Mouse (Mus musculus) CD4-positive, CD25-positive, alpha-beta regulatory T cell, adult 4 months (primary cell): ENCODE data around the gene Bbip1. TPM values are rescaled to one million over a fixed set of nuclear protein-coding genes. Genes with fewer than 3 reads are reported as not detected.
"Not testable (repeated sequence)": the region's sequence is repeated elsewhere in the genome, so short reads cannot be mapped to it uniquely, and the experiment has no call there.

ENCODE experiments used
- ATAC-seq: one replicate; pipeline ENCODE4 v1.8.0; 2017
- polyA plus RNA-seq, 2 experiments: library from polyadenylated mRNA; unstranded; fragments of 100-300 nt; shearing (Covaris generic); gene quantifications; one replicate each; pipeline ENCODE4 v1.2.1; 2017

The Bbip1 gene
- polyA plus RNA-seq, 2 experiments from 2014 or later = 101 to 113 TPM

- not testable (repeated sequence) for ATAC-seq
Measured at GRCm38 (mm10) chr19:53921996-53922395, 22.4 kb downstream of the Bbip1 start.

- ATAC-seq = no peak
Measured at GRCm38 (mm10) chr19:53919541-53919940, 24.9 kb downstream of the Bbip1 start.

GRCm38 (mm10) chr19:53914950-53915349 is 29.5 kb downstream of the Bbip1 start:
- ATAC-seq = no peak

GRCm38 (mm10) chr19:53906703-53907070 is 37.7 kb downstream of the Bbip1 start:
- not testable (repeated sequence) for ATAC-seq

GRCm38 (mm10) chr19:53906033-53906702 is 38.3 kb downstream of the Bbip1 start:
- ATAC-seq = peak; percentile 29

- no peak for ATAC-seq
Measured at GRCm38 (mm10) chr19:53904833-53905480, 39.5 kb downstream of the Bbip1 start.

GRCm38 (mm10) chr19:53903507-53904321 is 40.7 kb downstream of the Bbip1 start:
- peak; percentile 14 for ATAC-seq

GRCm38 (mm10) chr19:53902739-53903487 is 41.5 kb downstream of the Bbip1 start:
- ATAC-seq = peak; percentile 71

GRCm38 (mm10) chr19:53901931-53902738 is 42.3 kb downstream of the Bbip1 start:
- peak; percentile 17 for ATAC-seq

- peak; percentile 60 for ATAC-seq
Measured at GRCm38 (mm10) chr19:53899941-53900610, 44.4 kb downstream of the Bbip1 start.

- ATAC-seq = peak; percentile 19
Measured at GRCm38 (mm10) chr19:53898970-53899900, 45.2 kb downstream of the Bbip1 start.

GRCm38 (mm10) chr19:53898498-53898897 is 45.9 kb downstream of the Bbip1 start:
- no peak for ATAC-seq

- ATAC-seq = no peak
Measured at GRCm38 (mm10) chr19:53898046-53898445, 46.4 kb downstream of the Bbip1 start.

- ATAC-seq = no peak
Measured at GRCm38 (mm10) chr19:53894538-53895121, 49.8 kb downstream of the Bbip1 start.

GRCm38 (mm10) chr19:53893711-53894171 is 50.7 kb downstream of the Bbip1 start:
- peak; percentile 57 for ATAC-seq

- ATAC-seq = peak; percentile 12
Measured at GRCm38 (mm10) chr19:53892838-53893359, 51.5 kb downstream of the Bbip1 start.

- ATAC-seq = no peak
Measured at GRCm38 (mm10) chr19:53892061-53892460, 52.4 kb downstream of the Bbip1 start, which contains the start of gene Pdcd4. TSS of gene Pdcd4 (plus strand) at chr19:53892231.

GRCm38 (mm10) chr19:53891569-53891968 is 52.9 kb downstream of the Bbip1 start:
- ATAC-seq = no peak

- peak; percentile 74 for ATAC-seq
Measured at GRCm38 (mm10) chr19:53890781-53891251, 53.6 kb downstream of the Bbip1 start.
